Mouse (Mus musculus) E14TG2a.4 (cell line): ENCODE measurements around the gene Rptor.
A peak's percentile ranks its signal among the peaks of the same experiment; 100 is the strongest.

ENCODE experiments used
- H3K27me3 ChIP-seq: 2 replicates; pipeline ENCODE4 v1.6.1; 2014; ENCODE audit warnings: low read length, control low read depth; ENCODE audit not compliant: insufficient read depth
- H3K36me3 ChIP-seq: 2 replicates; pipeline ENCODE4 v1.6.1; 2014; ENCODE audit warnings: low read length, control low read depth; ENCODE audit not compliant: insufficient read depth
- H3K4me1 ChIP-seq: replicated peaks from 2 replicates; pipeline ENCODE4 v1.6.1; 2014; ENCODE audit warnings: low read depth, low read length, control low read depth
- H3K4me3 ChIP-seq: replicated peaks from 2 replicates; pipeline ENCODE4 v1.5.1; 2014; ENCODE audit warnings: mild to moderate bottlenecking, low read length
- H3K9me3 ChIP-seq: 2 replicates; pipeline ENCODE4 v1.6.1; 2014; ENCODE audit warnings: low read length, control low read depth
- CTCF ChIP-seq: conservative IDR thresholded peaks from 2 replicates; pipeline ENCODE4 v1.5.1; 2014; ENCODE audit warnings: low read length
- NANOG ChIP-seq: IDR thresholded peaks from 2 replicates; pipeline ENCODE4 v1.6.1; 2014; ENCODE audit warnings: borderline replicate concordance, low read length, mixed read lengths
- POU5F1 ChIP-seq: IDR thresholded peaks from 2 replicates; pipeline ENCODE4 v1.6.1; 2014; ENCODE audit warnings: low read length, borderline replicate concordance

The Rptor gene

GRCm38 (mm10) chr11:119925176-119925575 is 322.5 kb downstream of the Rptor start:
- H3K27me3 ChIP-seq = no peaks in the 10 kb centered on the region
- H3K9me3 ChIP-seq = 0 out of 2 replicates have a peak, but pooled peaks cover 3% of the 10 kb centered on the region
- no peak overlapping the region for H3K4me3 ChIP-seq
- peaks cover 8% of the 10 kb centered on the region; the same call in 1 of the 2 replicates for H3K36me3 ChIP-seq
- TF ChIP-seq POU5F1 (no peak), NANOG (no peak), CTCF (no peak)
- peaks cover 40% of the 10 kb centered on the region for H3K4me1 ChIP-seq

GRCm38 (mm10) chr11:119926762-119927161 is 324.1 kb downstream of the Rptor start:
- H3K4me3 ChIP-seq = no peak overlapping the region
- peaks cover 8% of the 10 kb centered on the region for H3K9me3 ChIP-seq
- no peaks in the 10 kb centered on the region for H3K36me3 ChIP-seq
- H3K4me1 ChIP-seq = peaks cover 45% of the 10 kb centered on the region
- TF ChIP-seq POU5F1 (no peak), NANOG (no peak), CTCF (no peak)
- no peaks in the 10 kb centered on the region for H3K27me3 ChIP-seq

GRCm38 (mm10) chr11:119928023-119928681 is 325.4 kb downstream of the Rptor start:
- Histone ChIP-seq H3K9me3 (peaks cover 5% of the 10 kb centered on the region), H3K27me3 (no peaks in the 10 kb centered on the region), H3K36me3 (no peaks in the 10 kb centered on the region), H3K4me3 (peak overlapping the region; percentile 32), H3K4me1 (peaks cover 59% of the 10 kb centered on the region)
- no peak for TF ChIP-seq NANOG
- TF ChIP-seq POU5F1 = no peak
- TF ChIP-seq CTCF = no peak

GRCm38 (mm10) chr11:119929603-119930265 is 327.0 kb downstream of the Rptor start:
- Histone ChIP-seq H3K36me3 (peaks cover 7% of the 10 kb centered on the region; the same call in 1 of the 2 replicates), H3K4me3 (no peak overlapping the region), H3K9me3 (peaks cover 5% of the 10 kb centered on the region), H3K4me1 (peaks cover 75% of the 10 kb centered on the region), H3K27me3 (no peaks in the 10 kb centered on the region)
- TF ChIP-seq CTCF = no peak
- TF ChIP-seq NANOG = no peak
- no peak for TF ChIP-seq POU5F1

- Histone ChIP-seq H3K9me3 (peaks cover 5% of the 10 kb centered on the region), H3K36me3 (peaks cover 8% of the 10 kb centered on the region; the same call in 1 of the 2 replicates), H3K4me1 (peaks cover 88% of the 10 kb centered on the region), H3K4me3 (no peak overlapping the region), H3K27me3 (no peaks in the 10 kb centered on the region)
- TF ChIP-seq POU5F1 (no peak), NANOG (no peak), CTCF (no peak)
Observed at GRCm38 (mm10) chr11:119931809-119932208, 329.1 kb downstream of the Rptor start.

- Histone ChIP-seq H3K4me1 (peaks cover 93% of the 10 kb centered on the region), H3K4me3 (no peak overlapping the region), H3K27me3 (no peaks in the 10 kb centered on the region), H3K9me3 (peaks cover 5% of the 10 kb centered on the region), H3K36me3 (peaks cover 8% of the 10 kb centered on the region; the same call in 1 of the 2 replicates)
- TF ChIP-seq NANOG (no peak), POU5F1 (no peak), CTCF (no peak)
Observed at GRCm38 (mm10) chr11:119933142-119933541, 330.4 kb downstream of the Rptor start.

GRCm38 (mm10) chr11:119933819-119934583 is 331.3 kb downstream of the Rptor start:
- Histone ChIP-seq H3K4me1 (peaks cover 93% of the 10 kb centered on the region), H3K36me3 (peaks cover 8% of the 10 kb centered on the region; the same call in 1 of the 2 replicates), H3K4me3 (no peak overlapping the region), H3K27me3 (no peaks in the 10 kb centered on the region), H3K9me3 (peaks cover 5% of the 10 kb centered on the region)
- TF ChIP-seq NANOG (no peak), POU5F1 (no peak), CTCF (no peak)

- Histone ChIP-seq H3K9me3 (peaks cover 5% of the 10 kb centered on the region), H3K4me1 (peaks cover 94% of the 10 kb centered on the region), H3K36me3 (peaks cover 8% of the 10 kb centered on the region; the same call in 1 of the 2 replicates), H3K27me3 (no peaks in the 10 kb centered on the region), H3K4me3 (no peak overlapping the region)
- TF ChIP-seq NANOG (no peak), POU5F1 (no peak), CTCF (no peak)
Observed at GRCm38 (mm10) chr11:119934773-119935172, 332.1 kb downstream of the Rptor start.
